Mouse (Mus musculus) cerebellum, postnatal 10 days (tissue): ENCODE data around the gene Sema4f.

ENCODE experiments used
- DNase-seq, 2 experiments: peaks; one replicate each; pipeline ENCODE4 v3.0.0; 2021; ENCODE audit warnings: mixed read lengths in 2 of 2

Gene Sema4f

DNA sequence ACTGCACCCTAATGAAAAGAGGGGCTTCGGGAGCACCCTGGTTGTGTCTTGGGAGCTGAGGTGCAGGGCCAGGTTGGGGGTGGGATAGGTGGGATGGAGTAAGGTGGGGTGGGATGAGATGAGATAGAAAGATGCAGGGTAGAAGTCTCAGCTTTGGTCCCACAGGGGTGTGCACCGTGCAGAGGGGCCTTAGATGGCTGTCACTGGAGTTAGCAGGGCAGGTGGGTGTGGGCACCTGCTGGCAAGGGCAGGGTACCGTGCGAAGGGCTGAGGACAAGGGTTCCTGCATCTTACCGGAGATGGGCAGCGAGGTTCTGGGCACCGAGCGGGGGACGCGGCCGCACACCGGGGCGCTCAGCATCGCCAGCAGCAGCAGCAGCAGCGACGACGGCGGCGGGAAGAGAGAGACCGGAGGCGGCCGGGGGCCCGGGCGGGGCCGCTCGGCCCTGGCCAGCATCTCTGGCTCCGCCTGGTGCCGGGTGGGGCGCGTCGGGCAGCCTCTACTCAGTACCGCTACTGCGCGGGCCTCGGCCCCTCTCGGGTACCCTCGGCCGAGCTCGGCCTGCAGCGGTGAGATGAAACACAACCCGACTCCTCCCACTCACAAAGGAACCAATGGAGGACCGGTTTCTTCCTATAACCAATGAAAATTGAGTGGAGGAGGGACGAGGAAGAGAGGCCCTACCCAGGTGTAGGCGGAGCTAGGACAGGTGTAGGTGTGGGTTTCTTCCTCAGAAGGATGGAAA is at the start of gene Sema4f:
Sema4f (minus strand) TSS at position 603 of the 746 bp plus-strand sequence.
- DNase-seq = peak; percentile 91 to 94

DNA sequence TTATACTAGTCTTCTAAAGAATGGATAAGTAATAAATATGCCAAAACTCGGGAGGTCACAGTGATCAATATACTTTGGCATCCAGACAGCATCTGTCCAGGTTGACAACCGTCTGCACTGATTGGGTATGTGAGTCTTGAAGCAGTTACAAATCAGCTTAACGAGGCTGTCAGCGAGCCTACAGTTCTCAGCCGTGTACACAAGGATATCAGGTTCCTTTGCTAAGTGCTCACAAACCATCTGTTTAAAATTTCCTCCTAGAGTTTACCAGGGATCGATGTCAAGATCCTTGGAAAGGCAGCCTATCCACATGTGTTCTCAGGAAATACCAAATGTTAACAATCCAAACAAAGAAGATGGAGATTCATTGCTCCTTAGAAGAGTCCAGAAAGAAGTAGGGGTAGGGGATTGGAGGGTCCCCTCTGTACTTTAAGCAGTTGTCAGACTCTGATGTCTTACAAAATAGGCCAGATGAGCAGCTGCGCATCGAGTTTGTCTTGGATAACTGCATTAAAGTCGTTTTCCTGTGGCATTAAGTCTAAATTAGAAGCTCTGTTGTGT is 47.9 kb upstream of the Sema4f start:
- DNase-seq = no peak

DNA sequence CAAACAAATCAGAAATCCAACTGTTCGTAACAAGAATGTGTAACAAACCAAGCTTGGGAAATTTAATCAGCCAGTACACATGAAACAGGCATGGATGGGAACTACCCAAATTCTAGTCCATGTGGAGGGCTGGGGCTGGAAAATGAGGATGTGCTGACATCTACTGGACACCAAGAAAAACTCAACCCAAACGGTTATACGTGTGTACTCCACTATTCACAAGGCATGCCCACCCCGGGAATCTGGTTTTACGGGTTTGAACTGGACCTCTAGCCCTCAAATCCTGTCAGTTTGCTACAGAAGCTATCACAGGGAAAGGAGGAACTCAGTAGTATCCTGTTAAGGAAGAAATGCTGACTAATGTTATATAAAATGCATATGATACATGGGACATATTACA is 31.5 kb upstream of the Sema4f start:
- peak; percentile 79 to 82 for DNase-seq

GRCm38 (mm10) chr6:82969249-82970084 is 29.9 kb upstream of the Sema4f start:
- no peak for DNase-seq

- DNase-seq = no peak
Measured at GRCm38 (mm10) chr6:82961664-82962063, 22.1 kb upstream of the Sema4f start.

DNA sequence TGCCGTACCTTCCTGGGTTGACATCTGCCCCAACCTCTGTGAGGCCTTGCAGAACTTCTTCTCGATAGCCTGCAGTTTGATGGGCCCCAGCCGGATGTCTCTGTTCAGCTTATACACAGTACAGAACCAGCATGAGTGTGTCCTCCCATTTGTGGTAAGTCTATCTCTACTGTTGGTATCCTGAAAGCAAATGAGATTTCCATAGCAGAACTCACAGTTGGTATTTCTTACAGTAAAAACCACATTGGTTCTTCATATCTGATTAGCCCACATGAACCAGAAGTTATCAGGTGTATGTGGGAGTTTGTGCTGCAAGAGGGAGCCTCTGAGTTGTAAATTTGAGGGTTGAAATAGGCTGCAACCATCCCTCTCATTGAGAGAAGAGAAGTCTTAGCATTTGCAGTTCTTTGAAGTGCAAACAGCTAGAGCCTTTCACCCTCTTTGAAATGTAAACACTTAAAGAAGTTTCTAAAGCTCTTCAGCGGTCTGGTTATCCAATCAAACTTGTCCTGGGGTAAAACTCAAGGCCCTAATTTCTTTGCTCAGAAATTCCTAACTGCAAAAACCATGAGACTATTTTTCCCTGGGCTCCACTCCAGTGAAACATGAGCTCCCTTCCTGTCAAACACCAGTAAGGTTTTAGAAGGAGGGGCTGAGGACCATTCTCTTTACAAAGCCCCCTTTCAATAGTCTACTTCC is 17.1 kb upstream of the Sema4f start:
- DNase-seq = no peak

DNA sequence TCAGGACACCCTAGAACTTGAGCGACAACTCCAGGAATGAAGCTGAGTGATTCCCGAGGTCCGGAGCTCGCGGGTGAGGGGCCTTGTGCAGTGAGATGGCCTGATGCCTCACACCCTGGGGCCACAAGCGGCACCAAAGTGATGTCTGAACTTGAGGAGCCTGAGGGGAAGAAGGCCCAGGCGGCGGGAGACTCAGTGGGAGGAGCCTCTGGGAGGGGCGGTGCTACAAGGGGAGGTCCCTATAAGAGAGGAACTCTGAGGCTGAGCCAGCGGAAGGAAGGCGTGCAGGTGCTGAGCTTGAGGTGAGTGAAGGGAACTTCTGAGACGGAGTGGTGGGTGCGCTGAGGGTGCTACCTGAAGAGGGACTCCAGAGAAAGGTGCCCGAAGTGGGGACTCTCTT is 7.1 kb upstream of the Sema4f start, which contains the start of gene M1ap:
M1ap (plus strand) TSS at position 252 of the 400 bp plus-strand sequence.
- no peak for DNase-seq

GRCm38 (mm10) chr6:82945750-82946149 is 6.2 kb upstream of the Sema4f start:
- peak; percentile 76 to 81 for DNase-seq

DNA sequence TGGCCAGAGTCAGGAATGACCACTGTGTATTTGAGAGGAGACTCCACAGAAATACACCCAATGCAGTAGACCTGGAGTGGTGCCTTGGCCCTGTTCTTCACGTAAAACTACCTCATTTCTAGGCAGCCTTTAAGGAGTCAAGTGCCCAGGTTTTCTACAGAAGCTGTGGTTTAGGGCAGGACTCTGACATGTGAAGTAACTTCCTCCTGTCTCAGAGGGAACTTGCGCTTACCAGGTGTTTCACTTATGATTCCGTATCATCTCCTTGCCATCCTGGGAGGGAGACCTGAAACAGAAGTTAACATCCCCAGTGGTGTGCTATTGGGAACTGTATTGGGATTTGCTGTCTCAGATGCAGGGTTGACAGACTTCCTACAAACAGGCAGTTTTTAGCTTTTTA is 1.2 kb upstream of the Sema4f start:
- no peak for DNase-seq

- DNase-seq = peak in 1 of 2 experiments; percentile 17
Measured at GRCm38 (mm10) chr6:82934616-82935230, 4.8 kb downstream of the Sema4f start.

- DNase-seq = no peak
Measured at GRCm38 (mm10) chr6:82927617-82928016, 12.0 kb downstream of the Sema4f start.

DNA sequence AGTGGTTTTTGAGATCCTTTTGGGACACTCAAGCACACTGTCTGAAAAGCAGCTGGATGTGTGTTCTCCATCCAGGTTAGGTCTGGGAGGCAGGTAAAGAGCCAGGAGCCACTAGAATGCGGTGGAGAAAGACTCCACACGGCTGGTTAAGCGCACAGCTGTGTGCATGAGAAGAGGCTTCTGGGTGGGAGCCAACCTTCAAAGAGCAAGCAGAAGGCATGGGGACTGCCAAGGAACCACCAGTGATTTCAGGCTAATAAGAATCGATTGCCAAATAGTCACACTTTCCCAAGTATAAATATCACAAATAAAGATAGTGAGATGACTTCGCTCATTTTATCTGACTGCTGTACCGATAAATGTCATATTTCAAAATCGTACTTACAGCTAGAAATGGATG is 13.0 kb downstream of the Sema4f start:
- DNase-seq = peak; percentile 89 to 90

GRCm38 (mm10) chr6:82926106-82926505 is 13.5 kb downstream of the Sema4f start:
- DNase-seq = peak; percentile 74 to 84

- DNase-seq = peak; percentile 32 to 34
Measured at GRCm38 (mm10) chr6:82925005-82925404, 14.6 kb downstream of the Sema4f start.

DNA sequence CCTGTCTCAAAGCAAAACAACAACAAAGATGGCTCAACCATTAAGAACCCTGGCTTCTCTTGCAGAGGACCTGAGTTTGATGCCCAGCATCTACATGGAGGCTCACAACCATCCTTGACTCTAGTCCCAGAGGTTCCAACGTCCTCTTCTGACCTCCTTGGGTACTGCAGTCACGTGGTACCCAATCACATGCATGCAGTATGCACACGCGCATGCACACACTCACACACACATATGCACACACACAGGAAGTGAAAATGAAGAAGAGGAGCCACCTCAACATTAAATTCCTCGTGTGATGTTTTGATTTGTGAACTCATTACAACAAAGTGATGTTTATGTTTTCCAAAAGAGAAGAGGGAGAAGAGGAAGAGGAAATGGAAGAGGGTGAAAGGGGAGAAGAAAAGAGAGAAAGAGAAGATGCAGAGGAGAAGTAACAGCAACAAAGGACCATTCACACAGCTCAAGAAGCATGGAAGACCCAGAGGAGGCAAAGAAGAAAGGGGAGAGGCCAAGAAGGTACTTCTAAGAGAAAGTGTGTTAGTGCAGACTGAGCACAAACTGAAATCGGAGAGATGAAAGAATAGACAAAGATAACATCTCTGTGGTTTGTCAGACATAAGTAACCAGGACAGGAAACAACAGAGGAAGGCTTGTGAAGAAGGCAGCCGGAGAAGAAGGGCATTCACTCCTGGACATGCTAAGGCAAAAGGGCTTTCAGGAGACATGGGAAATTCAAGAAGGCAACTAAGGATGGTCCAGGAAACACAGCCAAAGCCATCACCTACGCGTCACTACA is 17.9 kb downstream of the Sema4f start:
- no peak for DNase-seq

DNA sequence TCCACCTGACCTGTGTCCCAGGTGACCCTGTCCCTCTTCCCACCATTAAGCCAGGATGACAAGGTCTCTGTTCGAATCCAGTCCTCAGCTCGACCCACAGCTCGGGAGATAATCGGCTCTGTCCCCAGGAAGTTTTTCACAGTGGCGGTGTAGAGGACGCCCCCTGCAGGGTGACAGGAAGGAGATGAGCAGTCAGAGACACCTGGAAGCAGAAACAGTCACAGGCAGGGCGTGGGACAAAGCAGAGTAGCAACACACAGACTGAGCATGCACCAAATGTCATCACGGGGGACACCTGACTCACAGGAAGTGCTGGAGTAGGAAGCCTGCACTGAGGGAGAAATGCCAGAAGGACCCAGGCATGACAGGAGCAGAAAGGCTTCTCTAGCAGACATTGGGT is 20.0 kb downstream of the Sema4f start:
- peak in 1 of 2 experiments; percentile 29 for DNase-seq

GRCm38 (mm10) chr6:82918371-82918770 is 21.2 kb downstream of the Sema4f start:
- DNase-seq = peak; percentile 39 to 49

GRCm38 (mm10) chr6:82917778-82918129 is 21.8 kb downstream of the Sema4f start:
- no peak for DNase-seq

- DNase-seq = peak; percentile 97
Measured at GRCm38 (mm10) chr6:82917076-82917777, 22.3 kb downstream of the Sema4f start.

- peak; percentile 37 to 51 for DNase-seq
Measured at GRCm38 (mm10) chr6:82916459-82916858, 23.1 kb downstream of the Sema4f start.

DNA sequence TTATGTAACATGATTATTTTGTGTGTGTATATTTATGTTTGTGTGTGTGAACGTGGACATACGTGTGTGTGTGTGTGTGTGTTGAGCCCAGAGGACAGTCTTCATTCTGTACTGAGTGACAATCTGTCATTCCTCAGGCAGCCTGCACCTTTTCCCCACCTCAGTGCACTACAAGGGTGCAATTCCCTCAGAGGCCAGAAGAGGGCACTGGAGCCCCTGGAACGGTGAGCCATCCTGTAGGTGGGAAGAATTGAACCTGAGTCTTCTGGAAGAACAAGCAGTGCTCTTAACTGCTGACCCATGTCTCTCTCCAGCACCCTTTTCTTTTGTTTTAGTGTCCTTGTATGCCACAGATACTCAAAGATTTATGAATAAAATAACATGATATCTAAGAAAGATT is 23.7 kb downstream of the Sema4f start:
- DNase-seq = peak; percentile 91 to 94
